Mouse (Mus musculus): ENCODE data around the gene Phf2.
"Not testable (repeated sequence)": the region's sequence is repeated elsewhere in the genome, so short reads cannot be mapped to it uniquely, and the experiment has no call there.

Phf2 gene

GRCm38 (mm10) chr13:48858054-48858453 lies 12.9 kb downstream of the Phf2 start:
- DNase-seq (ENCODE audit: low read depth, low spot score), result no peak

DNA sequence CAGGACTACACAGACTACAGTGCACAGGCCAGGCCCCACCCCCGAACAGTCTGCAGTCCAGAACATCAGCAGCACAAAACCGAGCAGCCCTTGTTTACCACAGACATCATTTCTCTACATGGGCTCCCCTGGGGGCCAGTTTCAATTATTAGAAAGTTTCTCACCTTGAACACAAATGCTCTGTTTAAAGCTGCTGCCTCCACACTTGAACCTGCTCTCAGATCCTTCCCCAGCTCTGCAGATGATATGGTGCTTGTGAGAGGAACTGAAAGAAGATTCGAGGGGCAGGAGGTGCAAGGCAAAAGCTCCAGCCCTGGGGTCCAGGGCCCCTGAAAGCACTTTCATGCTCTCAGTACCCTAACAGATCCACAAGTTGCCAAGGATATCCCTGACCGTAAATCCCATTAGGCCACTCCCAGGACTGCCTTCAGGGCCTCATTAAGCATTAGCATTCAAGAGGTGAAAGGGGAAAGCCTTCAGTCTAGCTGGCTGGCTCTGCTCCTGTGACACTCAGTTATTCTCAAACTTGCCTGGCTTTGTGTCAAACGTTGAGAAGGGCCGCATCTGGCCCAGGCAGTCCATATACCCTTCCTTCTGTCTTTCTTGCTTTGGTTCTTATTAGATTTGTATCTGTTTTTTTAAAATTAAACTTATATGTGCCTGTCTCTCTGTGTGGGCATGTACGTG lies 13.5 kb downstream of the Phf2 start:
- no peak for DNase-seq (ENCODE audit: low read depth, low spot score)

DNA sequence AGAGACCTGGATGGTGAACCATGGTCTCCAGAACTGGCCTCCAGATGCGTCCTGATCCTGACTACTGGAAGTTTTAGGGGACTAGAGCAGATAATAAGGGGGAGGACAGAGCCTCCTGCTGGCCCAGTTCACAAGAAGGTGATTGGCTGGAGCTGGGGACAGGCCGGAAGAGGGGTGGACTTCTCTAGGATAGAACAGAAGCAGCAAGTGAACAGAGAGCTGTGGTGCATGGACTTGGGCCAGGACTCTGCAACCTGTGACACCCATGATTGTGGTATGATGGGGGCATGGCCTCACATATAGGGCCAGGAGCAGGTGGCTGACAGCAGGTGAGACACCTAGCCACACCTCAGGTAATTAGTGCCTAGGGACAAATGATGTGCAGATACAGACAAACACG lies 17.0 kb downstream of the Phf2 start:
- no peak for DNase-seq (ENCODE audit: low read depth, low spot score)

- no peak for DNase-seq (ENCODE audit: low read depth, low spot score)
Measured at GRCm38 (mm10) chr13:48853475-48853874, 17.4 kb downstream of the Phf2 start.

- DNase-seq (ENCODE audit: low read depth, low spot score), result no peak
Measured at GRCm38 (mm10) chr13:48852859-48853258, 18.1 kb downstream of the Phf2 start.

DNA sequence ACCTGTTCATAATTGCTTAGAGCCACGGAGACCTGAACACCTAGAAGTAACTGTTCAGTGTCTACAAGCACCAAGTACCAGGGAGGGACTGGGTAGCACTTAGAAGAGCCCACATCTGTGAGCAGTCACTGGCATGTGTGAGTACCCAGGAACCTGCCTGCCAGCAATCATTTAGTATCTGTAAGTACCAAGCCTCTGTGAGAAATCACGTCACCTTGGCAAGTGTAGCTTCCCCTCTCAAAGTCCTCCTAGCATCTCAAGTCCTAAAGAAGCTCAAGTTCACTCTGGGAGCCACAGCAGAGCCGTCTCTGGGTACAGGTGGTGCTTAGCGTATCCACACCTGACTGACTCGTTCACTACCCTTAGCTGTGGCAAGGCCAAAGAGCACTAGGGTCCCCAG lies 19.2 kb downstream of the Phf2 start:
- DNase-seq (ENCODE audit: low read depth, low spot score), result no peak

- DNase-seq (ENCODE audit: low read depth, low spot score), result no peak
Measured at GRCm38 (mm10) chr13:48850771-48851170, 20.1 kb downstream of the Phf2 start.

DNA sequence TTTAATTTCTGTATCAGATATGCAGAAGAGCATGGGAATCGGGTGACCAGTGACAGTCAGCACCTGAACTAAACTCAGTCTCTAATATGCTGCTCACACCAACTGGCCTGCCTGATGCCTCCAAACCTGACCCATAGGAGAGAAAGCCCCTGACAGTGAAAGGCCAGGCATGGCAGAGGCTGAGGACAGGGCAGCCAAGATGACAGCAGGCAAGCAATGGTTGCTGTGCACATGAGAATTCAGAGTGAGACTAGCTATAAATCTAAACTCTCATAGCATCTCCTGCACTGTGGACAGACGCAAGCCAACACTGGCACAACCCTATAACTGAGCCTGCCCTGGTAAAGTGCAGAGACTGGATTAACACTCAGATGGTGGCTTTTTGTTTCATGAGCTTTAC lies 20.6 kb downstream of the Phf2 start:
- DNase-seq (ENCODE audit: low read depth, low spot score), result no peak

DNA sequence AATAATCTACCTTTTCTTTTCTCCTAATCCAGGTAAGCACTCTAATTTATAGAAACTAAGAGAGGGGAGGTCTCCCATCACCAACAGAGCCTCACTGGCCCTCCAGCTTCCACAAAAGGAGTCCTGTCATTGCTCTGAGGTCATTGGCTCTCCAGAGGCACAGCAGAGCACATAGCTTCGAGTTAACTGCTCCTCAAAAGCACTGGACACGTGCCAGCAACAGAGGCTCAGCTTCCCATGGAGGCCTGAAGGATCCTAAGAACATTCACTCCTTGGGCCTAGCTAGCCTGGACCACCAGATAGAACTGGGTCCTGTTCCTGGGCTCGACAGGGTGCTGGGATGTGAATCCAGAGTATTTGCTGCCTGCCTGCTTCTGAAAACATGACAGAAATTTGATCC lies 21.8 kb downstream of the Phf2 start:
- no peak for DNase-seq (ENCODE audit: low read depth, low spot score)

DNA sequence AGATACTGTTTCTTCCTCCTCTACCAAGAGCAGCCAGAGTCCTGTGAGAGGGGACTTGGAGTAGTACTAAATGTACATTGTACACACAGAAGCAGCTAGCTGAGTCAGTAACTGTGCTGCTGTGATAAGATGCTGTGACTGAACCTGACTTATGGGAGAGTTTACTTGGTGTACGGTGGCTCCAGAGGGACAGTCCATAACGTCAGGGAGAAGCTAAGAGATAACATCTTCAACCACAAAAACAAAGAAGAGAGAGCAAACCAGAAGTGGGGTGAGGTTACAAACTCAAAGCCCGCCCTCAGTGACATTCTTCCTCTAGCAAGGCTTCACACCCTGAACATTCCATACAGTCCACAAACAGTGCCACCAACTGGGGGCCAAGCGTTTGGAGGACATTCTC lies 25.6 kb downstream of the Phf2 start:
- DNase-seq (ENCODE audit: low read depth, low spot score), result no peak

DNA sequence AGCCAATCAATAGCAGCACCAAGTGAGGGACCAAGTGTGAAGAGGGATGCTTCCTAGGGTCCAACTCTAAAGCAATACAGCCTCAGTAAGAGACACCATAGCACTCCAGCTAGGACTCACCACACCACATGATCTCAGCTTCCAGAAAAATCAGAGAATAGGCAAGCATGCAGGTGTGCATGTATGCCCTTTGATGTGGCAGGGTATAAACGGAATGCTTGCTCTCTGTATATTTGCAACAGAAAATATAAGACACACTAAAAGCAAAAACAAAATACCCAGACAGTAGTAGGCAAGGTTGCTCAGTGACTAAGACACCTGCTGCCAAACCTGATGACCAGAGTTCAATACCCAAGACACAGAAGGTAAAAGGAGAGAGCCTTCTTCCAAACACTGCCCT lies 27.4 kb downstream of the Phf2 start:
- no peak for DNase-seq (ENCODE audit: low read depth, low spot score)

DNA sequence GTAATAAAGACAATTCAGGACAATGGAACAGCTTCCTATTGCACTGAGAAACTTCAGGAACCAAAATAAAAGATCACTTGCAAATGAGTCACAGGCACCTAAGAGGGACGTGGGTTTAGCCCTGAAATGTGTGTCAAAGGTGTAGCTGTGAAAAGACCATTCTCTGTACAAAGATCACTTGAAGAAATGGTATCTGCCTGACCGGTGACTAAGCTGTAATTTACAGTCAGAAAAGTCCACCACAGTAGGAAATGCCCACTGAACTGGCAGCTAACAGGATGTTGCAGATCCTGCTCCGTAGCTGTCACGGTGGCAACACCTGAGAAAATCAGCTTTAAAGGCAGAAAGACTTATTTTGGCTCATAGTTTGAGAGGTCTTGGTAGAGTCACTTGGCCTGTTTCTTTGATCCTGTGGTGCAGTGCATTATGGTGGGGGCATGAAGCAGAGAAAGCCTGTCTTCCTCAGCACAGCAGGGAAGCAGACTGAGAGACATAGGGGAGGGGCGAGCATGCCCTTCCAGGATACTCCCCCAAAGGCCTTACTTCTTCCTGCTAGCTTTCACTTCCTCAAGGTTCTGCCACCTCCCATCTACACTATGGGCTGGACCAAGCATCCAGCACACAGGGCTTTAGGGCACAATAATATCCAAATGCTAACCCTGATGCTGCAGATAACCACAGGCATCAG lies 28.9 kb downstream of the Phf2 start:
- DNase-seq (ENCODE audit: low read depth, low spot score), result peak; percentile 33

- no peak for DNase-seq (ENCODE audit: low read depth, low spot score)
Measured at GRCm38 (mm10) chr13:48838284-48838683, 32.6 kb downstream of the Phf2 start.

DNA sequence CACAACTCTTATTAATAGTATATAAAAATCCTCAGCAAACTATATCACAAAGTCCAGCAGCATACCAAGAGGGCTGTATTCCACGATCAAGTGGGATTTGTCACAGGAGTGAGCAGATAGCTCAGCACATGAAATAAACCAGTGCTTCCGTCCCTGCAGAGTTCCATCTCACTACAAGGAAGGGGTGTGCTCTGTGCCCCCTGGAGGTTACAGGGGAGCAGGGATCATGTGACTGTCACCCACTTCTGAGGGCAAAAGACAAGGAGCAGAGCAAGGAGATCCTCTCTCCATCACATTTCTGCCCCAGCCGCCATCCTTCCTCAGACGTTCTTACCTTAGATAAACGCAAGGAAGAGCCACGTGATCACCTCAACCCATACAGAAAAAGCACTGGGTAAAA lies 33.4 kb downstream of the Phf2 start:
- no peak for DNase-seq (ENCODE audit: low read depth, low spot score)

- DNase-seq (ENCODE audit: low read depth, low spot score), result no peak
Measured at GRCm38 (mm10) chr13:48830528-48831250, 40.2 kb downstream of the Phf2 start.

- DNase-seq (ENCODE audit: low read depth, low spot score), result no peak
Measured at GRCm38 (mm10) chr13:48829780-48830179, 41.1 kb downstream of the Phf2 start.

GRCm38 (mm10) chr13:48822871-48823270 lies 48.0 kb downstream of the Phf2 start:
- DNase-seq (ENCODE audit: low read depth, low spot score), result no peak

DNA sequence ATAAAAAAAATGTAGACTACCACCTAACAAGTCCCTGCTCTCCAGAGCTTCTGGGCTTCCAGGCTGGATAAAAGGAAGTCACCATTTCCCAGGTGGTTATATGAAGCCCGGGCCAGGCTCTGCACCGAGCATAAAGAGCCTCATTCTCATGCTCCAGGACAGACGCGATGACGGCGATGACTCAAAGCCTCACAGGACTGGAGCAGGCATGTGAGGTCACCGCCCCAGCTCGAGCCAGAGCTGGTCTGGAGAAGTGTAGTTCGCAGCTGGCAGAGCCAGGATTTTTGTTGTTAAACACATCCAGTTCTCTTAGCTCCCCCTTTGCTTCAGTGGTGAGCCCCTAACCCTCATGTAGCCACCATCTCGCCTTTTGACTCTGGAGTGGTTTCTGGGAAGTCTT lies 48.6 kb downstream of the Phf2 start:
- peak; percentile 45 for DNase-seq (ENCODE audit: low read depth, low spot score)

- DNase-seq (ENCODE audit: low read depth, low spot score), result no peak
Measured at GRCm38 (mm10) chr13:48819131-48819530, 51.8 kb downstream of the Phf2 start.

- no peak for DNase-seq (ENCODE audit: low read depth, low spot score)
Measured at GRCm38 (mm10) chr13:48814406-48814805, 56.5 kb downstream of the Phf2 start.

GRCm38 (mm10) chr13:48810991-48811390 lies 59.9 kb downstream of the Phf2 start:
- no peak for DNase-seq (ENCODE audit: low read depth, low spot score)

GRCm38 (mm10) chr13:48810274-48810823 lies 60.6 kb downstream of the Phf2 start:
- no peak for DNase-seq (ENCODE audit: low read depth, low spot score)

DNA sequence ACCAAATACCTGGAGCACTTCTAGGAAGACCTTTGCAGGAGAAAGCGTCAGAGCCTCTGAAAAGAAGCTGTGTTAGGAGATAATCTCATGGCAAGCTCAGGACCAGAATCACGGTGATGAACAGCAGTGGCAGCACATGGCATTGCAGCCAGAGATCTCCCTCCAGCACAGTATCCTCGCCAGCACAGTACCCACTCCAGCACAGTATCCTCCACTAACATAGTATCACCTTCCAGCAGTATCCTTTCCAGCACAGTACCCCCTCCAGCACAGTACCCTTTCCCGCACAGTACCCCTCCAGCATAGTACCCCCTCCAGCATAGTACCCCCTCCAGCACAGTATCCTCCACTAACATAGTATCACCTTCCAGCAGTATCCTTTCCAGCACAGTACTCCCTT lies 61.3 kb downstream of the Phf2 start:
- not testable (repeated sequence) for DNase-seq (ENCODE audit: low read depth, low spot score)

All from 3T3-L1 (cell line).